Mouse (Mus musculus) lung, postnatal 0 days (tissue): Measurements from ENCODE around the gene Kdelr3.

Source experiments
- CTCF ChIP-seq: IDR thresholded peaks from 2 replicates; pipeline ENCODE4 v1.5.1; 2016; ENCODE audit warnings: antibody characterized with exemption, mild to moderate bottlenecking
- EP300 ChIP-seq: IDR thresholded peaks from 2 replicates; pipeline ENCODE4 v1.6.1; 2016; ENCODE audit warnings: antibody characterized with exemption, mild to moderate bottlenecking, control low read depth

GRCm38 (mm10) chr15:79517710-79518109, 1.5 kb downstream of the Kdelr3 start:
- TF ChIP-seq CTCF (no peak), EP300 (no peak)
